Mouse (Mus musculus) brain, embryonic 14.5 days (tissue): ENCODE measurements at regions not wholly inside any gene's neighbourhood (a gene's known extent, or its start where the extent isn't known, plus 50 kb on each side); places are given as distances from the start of the nearest gene placed in this dataset.

Experiments used
- CTCF ChIP-seq: fragments of 200-500 bp; IDR thresholded peaks from 2 replicates; pipeline ENCODE4 v1.5.1; 2012; ENCODE audit warnings: inconsistent platforms, mild to moderate bottlenecking, moderate library complexity, borderline replicate concordance; ENCODE audit not compliant: insufficient read depth, insufficient read length; ENCODE audit errors: extremely low read depth
- POLR2A ChIP-seq: fragments of 200-500 bp; IDR thresholded peaks from 2 replicates; pipeline ENCODE4 v1.6.1; 2012; ENCODE audit warnings: mild to moderate bottlenecking, inconsistent platforms, borderline replicate concordance; ENCODE audit not compliant: poor library complexity, insufficient read depth, insufficient read length, severe bottlenecking; ENCODE audit errors: extremely low read depth

DNA sequence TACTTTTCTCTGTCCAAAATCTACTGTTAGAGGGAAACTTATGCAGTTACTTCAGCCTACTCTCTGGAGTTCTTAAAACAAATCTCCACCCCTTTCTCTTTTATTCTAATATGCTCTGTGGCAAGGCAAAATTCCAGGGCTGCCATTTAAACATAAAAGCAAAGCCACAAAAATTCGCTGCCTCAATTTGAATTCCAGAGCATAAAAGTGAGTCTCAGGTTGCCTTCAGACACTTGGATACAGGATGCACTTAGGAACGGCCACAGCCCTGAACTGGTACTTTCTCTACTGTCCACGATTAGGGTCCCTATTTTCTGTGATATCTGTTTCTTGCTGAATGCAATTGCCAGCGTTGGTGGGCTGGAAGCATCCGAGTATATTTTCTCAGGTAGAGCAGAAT is 330.9 kb upstream of the Btbd3 start:
- TF ChIP-seq POLR2A (no peak), CTCF (no peak)
